Mouse (Mus musculus) mesoderm, embryonic 11.5 days (tissue): Measurements from ENCODE around the gene Pcdh9.

Source experiments
- DNase-seq: peaks from one replicate; pipeline ENCODE4 v3.0.0-alpha.2; 2012; ENCODE audit warnings: low read depth, low spot score

Gene Pcdh9

GRCm38 (mm10) chr14:93039326-93040221 is 850.9 kb downstream of the Pcdh9 start:
- DNase-seq, result no peak

DNA sequence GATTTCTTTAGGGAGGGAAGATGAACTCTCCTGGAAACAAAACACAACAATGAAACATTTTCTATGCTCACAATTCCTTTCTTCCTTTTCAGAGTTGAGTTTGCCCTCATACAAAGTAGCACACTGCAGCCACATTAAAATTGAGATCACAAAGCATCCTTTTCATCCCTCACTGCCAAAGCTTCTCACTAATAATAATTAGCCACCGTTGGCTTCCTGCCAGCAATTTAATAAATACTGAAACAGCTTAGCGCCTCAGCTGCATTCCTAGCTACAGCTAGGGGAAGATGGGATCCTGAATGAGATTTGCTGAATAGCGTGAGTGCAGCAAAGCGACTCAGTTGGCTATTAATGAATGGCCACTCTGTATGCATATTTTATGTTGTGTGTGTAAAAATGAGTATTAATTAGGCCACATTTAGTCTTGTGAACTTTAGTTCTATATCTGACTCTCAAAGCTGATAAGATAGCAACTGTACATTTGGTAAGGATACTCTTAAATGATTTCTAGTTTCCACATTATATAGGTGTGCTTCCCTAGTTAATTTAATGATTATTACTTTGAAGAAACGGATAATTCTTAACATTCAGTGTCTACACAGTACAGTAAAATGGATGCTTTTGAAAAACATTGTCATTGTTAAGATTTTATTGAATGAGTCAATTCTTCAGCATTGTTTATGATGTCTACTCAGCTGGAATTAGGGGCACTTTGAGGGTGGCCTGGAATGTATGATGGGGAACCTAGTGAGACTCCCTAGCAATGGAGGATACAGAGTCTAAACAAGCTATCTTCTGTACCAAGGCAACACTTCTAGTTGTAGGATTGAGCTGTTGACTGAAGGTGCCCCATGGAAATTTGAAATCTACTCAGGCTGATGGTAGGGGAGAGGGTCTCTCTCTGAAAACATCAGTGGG is 881.1 kb downstream of the Pcdh9 start:
- DNase-seq, result no peak
